Mouse (Mus musculus) forebrain, embryonic 10.5 days (tissue): Measurements from ENCODE around the gene Olfr1453. TPM values are rescaled to one million over a fixed set of nuclear protein-coding genes. Genes with fewer than 3 reads are reported as not detected.
"Not testable (repeated sequence)": the region's sequence is repeated elsewhere in the genome, so short reads cannot be mapped to it uniquely, and the experiment has no call there.

Experiments used
- DNase-seq: peaks from one replicate; pipeline ENCODE4 v3.0.0-alpha.2; 2017; ENCODE audit warnings: low spot score; ENCODE audit errors: extremely low spot score
- H3K27ac ChIP-seq: fragments of 300-500 bp; sonication (generic); 2 replicates; pipeline ENCODE4 v1.5.1; 2016; ENCODE audit warnings: mild to moderate bottlenecking
- H3K27me3 ChIP-seq: fragments of 300-500 bp; sonication (generic); 2 replicates; pipeline ENCODE4 v1.6.1; 2016; ENCODE audit warnings: mild to moderate bottlenecking; ENCODE audit not compliant: poor library complexity, severe bottlenecking
- H3K36me3 ChIP-seq: fragments of 300-500 bp; sonication (generic); replicated peaks from 2 replicates; pipeline ENCODE4 v1.6.1; 2016; ENCODE audit warnings: mild to moderate bottlenecking, moderate library complexity
- H3K4me1 ChIP-seq: fragments of 300-500 bp; sonication (generic); 2 replicates; pipeline ENCODE4 v1.6.1; 2016
- H3K4me3 ChIP-seq: fragments of 300-500 bp; sonication (generic); 2 replicates; pipeline ENCODE4 v1.5.1; 2016; ENCODE audit warnings: mild to moderate bottlenecking, moderate library complexity
- H3K9me3 ChIP-seq: fragments of 300-500 bp; sonication (generic); 2 replicates; pipeline ENCODE4 v1.6.1; 2016; ENCODE audit warnings: mild to moderate bottlenecking, moderate library complexity
- WGBS: fragments of 180-500 bp; shearing (Covaris S2); methylation state at CpG from one replicate; pipeline ENCODE4 v1.1.7; 2016; 5-methylcytosine and 5-hydroxymethylcytosine counted together
- polyA plus RNA-seq: library from polyadenylated mRNA; unstranded; fragments of >200 nt; fragmentation: Nextera tagmentation; extraction: Ambion mirVana; gene quantifications from 2 replicates; pipeline ENCODE4 v1.2.1, GENCODE M21; 2016

Olfr1453 gene
- not detected in 2 replicates for polyA plus RNA-seq

DNA sequence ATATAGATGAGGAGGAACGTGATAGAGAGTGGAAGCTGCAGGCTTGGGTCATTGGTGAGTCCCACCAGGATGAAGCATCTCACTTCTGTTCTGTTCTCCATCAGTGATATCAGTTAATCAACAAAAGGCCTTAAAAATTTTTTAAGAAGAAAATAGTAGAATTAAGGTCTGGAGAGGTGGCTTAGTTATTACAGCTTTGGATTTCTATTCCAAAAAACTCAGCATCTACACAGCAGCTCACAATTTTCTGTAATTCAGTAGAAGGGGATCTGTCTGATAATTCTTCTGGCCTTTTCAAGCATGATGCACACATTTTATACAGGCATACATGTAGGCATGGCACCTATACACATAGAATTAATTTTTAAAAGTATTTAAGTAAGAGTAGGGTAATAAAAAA is at the start of gene Olfr1453:
Gene Olfr1453, minus strand, starts transcription at position 101 of the 400 bp plus-strand sequence.
- Histone ChIP-seq H3K27me3 (no peaks in the 10 kb centered on the region), H3K4me1 (no peaks in the 10 kb centered on the region), H3K9me3 (peaks cover 10% of the 10 kb centered on the region), H3K27ac (no peak within 1 kb of the TSS), H3K36me3 (no peaks in the 10 kb centered on the region), H3K4me3 (no peak within 1 kb of the TSS)
- DNase-seq = no peak
- 59% methylated on average over 1 of the region's 1 CpGs for WGBS

- Histone ChIP-seq H3K9me3 (peaks cover 52% of the 10 kb centered on the region), H3K4me1 (no peaks in the 10 kb centered on the region), H3K36me3 (no peaks in the 10 kb centered on the region), H3K4me3 (no peak within 1 kb of the TSS), H3K27ac (no peak within 1 kb of the TSS), H3K27me3 (no peaks in the 10 kb centered on the region)
- WGBS = 82% methylated on average over 2 of the region's 2 CpGs
- DNase-seq = no peak
These were observed 32.2 kb upstream of the Olfr1453 start, which contains the start of gene Olfr1454 for GRCm38 (mm10) chr19:13060310-13060709. TSS of gene Olfr1454 (plus strand) at chr19:13060610.

- peaks cover 50% of the 10 kb centered on the region for H3K9me3 ChIP-seq
- no peak within 1 kb of the TSS for H3K27ac ChIP-seq
- no peaks in the 10 kb centered on the region for H3K4me1 ChIP-seq
- H3K27me3 ChIP-seq = no peaks in the 10 kb centered on the region
- no peak for DNase-seq
- H3K4me3 ChIP-seq = no peak within 1 kb of the TSS
- WGBS = 67% methylated on average over 2 of the region's 2 CpGs
- H3K36me3 ChIP-seq = no peaks in the 10 kb centered on the region
These were observed 33.4 kb downstream of the Olfr1453 start, which contains the start of gene Olfr1451 for GRCm38 (mm10) chr19:12994714-12995113. TSS of gene Olfr1451 (plus strand) at chr19:12995014.

DNA sequence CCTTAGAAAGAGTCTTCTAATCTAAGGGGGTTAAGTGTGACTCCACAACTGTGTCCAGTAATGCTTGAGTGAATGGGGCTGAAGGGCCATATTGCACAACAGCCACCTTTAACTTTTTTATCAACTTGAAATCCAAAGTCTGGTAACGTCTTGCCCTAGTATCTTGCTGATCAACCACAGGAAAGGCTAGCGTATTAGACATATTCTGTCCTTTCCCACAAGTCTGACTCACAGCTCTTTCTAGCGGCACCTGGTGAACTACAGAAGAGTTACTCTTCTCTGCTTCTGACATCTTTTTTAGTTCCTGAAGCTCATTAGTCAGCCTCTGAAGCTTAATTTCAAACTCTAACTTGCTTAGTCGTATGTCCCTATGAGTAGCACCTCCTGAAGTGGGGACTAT is 35.8 kb downstream of the Olfr1453 start:
- not testable (repeated sequence) for H3K4me1 ChIP-seq, H3K4me3 ChIP-seq, DNase-seq, H3K27ac ChIP-seq, H3K36me3 ChIP-seq, H3K27me3 ChIP-seq
- peaks cover 38% of the 10 kb centered on the region for H3K9me3 ChIP-seq
- 97% methylated on average over 4 of the region's 4 CpGs for WGBS

Other genes with a start within 250 kb of the Olfr1453 start
- 14.1 and 14.3 TPM in 2 replicates for gene Zfp91, start 232.2 kb downstream of the Olfr1453 start, polyA plus RNA-seq
- gene Lpxn, start 232.1 kb downstream of the Olfr1453 start, polyA plus RNA-seq = 0.76 and 0.77 TPM in 2 replicates
- not detected in 2 replicates for gene Gm5244, start 181.6 kb downstream of the Olfr1453 start, polyA plus RNA-seq
- gene Olfr1444, start 171.0 kb downstream of the Olfr1453 start, polyA plus RNA-seq = not detected in 2 replicates
- gene Olfr1445, start 144.5 kb downstream of the Olfr1453 start, polyA plus RNA-seq = not detected in 2 replicates
- not detected in 2 replicates for gene Olfr1446, start 134.8 kb downstream of the Olfr1453 start, polyA plus RNA-seq
- gene Olfr1447, start 124.6 kb downstream of the Olfr1453 start, polyA plus RNA-seq = not detected in 2 replicates
- gene Olfr1448, start 103.9 kb downstream of the Olfr1453 start, polyA plus RNA-seq = not detected in 2 replicates
- gene Olfr1449, start 97.5 kb downstream of the Olfr1453 start, polyA plus RNA-seq = not detected in 2 replicates
- gene Olfr1450, start 78.1 kb downstream of the Olfr1453 start, polyA plus RNA-seq = not detected in 2 replicates
- gene Olfr1451, start 33.3 kb downstream of the Olfr1453 start, polyA plus RNA-seq = not detected in 2 replicates
- not detected in 2 replicates for gene Olfr1454, start 32.3 kb upstream of the Olfr1453 start, polyA plus RNA-seq
- not detected in 2 replicates for gene Olfr1457, start 69.6 kb upstream of the Olfr1453 start, polyA plus RNA-seq
- not detected in 2 replicates for gene Olfr1458, start 78.4 kb upstream of the Olfr1453 start, polyA plus RNA-seq
- gene Olfr1459, start 121.2 kb upstream of the Olfr1453 start, polyA plus RNA-seq = not detected in 2 replicates
- gene Olfr1461, start 134.7 kb upstream of the Olfr1453 start, polyA plus RNA-seq = not detected in 2 replicates
- not detected in 2 replicates for gene Olfr1462, start 157.4 kb upstream of the Olfr1453 start, polyA plus RNA-seq
- not detected in 2 replicates for gene Olfr1463, start 203.0 kb upstream of the Olfr1453 start, polyA plus RNA-seq